Mouse (Mus musculus) regulatory T cell (primary cell): ENCODE data around the gene Gns.

Experiments used
- in situ Hi-C: fragments of 300-600 bp; cut with MboI, MseI; formaldehyde crosslinking; loops from one replicate; pipeline ENCODE4 v1.15.1; 2025; ENCODE audit warnings: high pct_unique_total_duplicates

Gene Gns

DNA sequence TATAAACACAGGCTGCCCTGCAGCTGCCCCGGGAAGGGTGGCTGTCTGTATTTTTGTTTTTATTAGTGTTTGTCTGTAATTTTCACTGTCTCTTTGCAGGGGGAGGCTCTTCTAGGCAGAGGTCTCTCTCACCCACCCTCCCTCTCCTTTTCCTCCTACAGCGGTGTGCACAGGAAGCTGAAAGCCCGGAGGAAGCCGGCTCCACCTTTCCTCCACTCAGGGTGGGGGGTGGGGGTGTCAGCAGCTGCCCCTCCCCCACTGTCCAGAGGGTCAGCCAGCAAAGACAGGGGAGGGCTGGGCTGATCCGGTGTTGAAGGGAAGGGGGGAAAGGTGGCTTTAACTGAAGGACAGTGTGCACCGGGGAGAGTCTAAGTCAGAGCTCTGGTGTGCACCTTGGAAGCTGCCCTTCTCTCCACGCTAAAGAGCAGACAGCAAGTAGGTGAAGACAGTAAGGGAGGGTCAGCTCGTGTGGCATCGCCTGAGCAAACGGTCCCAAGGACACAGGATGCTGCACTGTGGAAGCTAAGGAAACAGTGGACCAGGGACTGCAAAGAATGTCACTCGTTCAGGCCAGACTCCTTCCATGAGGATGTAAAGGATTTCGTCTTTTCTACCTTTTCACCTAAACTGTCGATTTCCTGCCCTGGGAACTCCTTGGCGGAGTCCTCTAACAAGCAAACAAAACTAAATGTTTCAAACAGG, 65.2 kb downstream of the Gns start:
- in situ Hi-C loops, result no loop called here

DNA sequence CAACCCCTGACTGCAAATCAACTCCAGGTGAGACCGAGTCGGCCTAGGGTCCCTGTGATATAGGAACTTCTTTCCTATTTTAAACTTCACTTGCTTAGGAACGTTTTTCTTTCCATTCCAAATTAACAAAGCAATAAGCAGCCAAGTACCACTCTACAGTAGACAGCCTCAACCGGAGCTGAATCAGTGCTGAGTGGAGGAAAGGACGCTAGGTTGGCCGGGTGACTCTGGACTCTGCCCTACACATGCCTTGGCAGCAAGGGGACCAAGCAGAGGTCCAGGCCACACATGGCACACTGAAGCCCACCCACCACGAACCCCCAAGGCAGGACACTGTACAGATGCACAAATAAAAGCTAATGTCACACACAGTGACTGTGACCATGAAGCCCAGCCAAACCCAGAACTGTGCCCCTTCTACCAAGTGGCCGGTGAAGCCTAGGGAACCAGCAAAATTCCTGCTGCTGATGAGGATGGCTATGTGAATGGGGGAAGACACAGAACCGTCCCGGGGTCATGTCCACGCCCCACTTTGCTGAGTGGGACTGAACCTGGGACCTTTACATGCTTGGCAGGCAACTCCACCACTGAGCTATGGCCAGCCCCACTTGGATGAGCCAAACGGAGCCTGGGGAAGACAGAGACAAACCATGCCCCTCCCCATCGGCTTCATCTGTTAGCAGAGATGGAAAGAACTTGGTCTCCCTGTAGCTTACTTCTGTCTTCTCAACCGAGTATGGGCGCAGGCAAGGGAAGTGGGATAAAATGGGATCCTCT, 66.1 kb downstream of the Gns start:
- in situ Hi-C loops, result no loop called here

DNA sequence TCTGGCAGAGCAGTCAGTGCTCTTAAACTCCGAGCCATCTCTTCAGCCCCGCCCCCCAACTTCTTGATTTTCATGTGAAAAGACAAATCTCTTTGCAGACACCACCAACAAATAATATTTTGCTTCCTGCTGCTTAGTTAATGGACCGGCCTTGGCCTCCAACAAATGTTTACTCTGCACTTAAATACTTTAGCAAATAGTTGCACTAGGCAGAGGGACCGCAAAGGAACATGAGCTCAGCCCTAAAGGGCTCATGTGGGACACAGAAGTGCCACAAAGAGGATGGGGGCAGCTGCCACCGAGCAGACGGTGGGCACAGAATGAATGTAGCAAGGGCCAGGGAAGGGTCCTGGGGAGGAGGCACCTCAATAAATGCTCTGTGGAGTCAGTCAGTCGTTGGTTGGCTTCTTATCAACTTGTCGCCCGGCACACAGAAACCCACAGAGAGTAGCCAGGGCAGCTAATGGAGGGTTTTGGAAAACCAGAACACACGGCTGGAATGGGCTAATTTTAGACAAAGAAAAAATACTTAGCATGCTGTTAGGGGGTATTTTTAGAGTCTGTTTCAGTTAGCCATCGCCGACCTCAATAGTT, 67.2 kb downstream of the Gns start:
- in situ Hi-C loops, result no loop called here

- in situ Hi-C loops, result no loop called here
These were observed 67.9 kb downstream of the Gns start for GRCm38 (mm10) chr10:121432635-121433280.

GRCm38 (mm10) chr10:121434441-121435103, 69.7 kb downstream of the Gns start:
- in situ Hi-C loops, result no loop called here

- in situ Hi-C loops, result no loop called here
These were observed 70.8 kb downstream of the Gns start for GRCm38 (mm10) chr10:121435546-121436257.

GRCm38 (mm10) chr10:121436258-121436645, 71.4 kb downstream of the Gns start:
- in situ Hi-C loops, result no loop called here

GRCm38 (mm10) chr10:121436693-121437092, 71.8 kb downstream of the Gns start:
- in situ Hi-C loops, result no loop called here

DNA sequence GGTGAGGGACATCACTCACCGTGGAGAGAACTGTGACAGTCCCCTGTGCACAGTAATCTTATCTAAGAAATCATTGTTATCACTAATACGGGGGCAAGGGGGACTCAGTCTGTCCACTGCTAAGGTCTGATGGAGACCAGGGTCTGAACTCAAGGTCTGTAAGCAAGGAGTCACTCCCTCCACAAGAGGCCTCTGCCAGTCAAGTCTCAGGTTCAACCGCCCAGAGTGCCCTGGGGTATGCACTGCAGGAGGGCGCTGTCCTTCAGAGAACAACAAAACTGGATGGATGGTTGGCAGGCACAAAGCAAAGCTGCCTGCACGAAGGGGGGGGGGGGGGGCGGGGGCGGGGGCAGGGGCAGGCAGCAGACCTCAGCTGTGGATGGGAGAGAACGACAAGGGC, 73.2 kb downstream of the Gns start:
- in situ Hi-C loops, result no loop called here

DNA sequence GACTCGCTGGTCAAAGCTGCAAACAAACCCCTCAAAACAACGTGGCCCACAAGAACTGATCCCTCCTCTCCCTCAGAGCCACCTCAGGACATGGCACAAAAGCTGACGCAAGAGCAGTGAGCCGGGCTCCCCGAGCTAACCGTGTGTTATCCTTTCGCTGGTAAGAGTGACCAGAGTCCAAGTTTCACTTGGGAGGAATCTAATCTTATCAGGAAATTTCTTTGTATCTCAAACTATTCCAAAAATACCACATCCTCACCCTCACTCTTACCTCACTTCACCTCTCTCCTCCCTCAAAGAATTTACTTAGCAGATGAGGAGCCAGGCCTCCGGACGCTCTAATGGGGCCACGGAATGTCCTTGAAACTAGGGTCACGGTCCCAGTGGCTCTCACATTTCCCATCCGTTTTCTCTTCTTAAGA, 74.4 kb downstream of the Gns start:
- in situ Hi-C loops, result no loop called here

DNA sequence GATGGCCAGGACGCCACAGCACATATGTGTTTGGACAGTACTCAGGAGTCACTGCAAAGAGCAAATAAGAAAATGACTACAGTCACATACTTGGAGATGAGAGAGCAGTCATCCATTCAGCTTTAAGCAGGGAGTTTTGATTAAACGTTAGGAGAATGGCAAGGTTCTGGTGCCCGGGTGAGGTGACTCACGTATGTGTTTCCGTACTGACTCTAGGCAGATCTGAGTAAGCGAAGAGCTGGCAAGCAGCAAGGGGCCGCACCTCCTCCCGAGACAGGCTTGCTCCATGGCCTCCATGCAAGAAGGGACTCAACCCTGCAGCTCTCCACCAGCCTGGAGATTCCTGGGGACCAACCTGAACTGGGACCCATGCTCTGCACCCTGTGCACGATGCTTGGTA, 78.9 kb downstream of the Gns start:
- in situ Hi-C loops, result no loop called here

- in situ Hi-C loops, result no loop called here
These were observed 79.3 kb downstream of the Gns start for GRCm38 (mm10) chr10:121444198-121444597.

DNA sequence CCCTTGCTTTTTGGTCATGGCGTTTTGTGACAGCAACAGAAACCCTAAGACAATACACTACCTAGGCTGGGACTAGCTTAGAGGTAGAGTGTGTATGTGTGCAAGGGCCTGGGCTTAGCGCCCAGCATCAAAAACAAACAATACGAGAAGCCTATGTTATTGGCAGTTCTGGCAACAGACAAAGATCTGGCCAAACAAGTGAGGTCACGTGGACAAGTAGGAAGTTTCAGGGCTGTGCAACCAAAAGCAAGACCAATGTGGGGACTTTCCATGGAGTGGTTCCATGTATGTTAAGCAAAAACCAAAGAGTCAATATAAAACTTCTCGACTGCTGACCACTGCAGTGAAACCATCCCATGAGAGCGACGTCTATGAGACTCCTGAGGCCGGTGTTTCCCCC, 80.9 kb downstream of the Gns start:
- in situ Hi-C loops, result no loop called here
